In the genomic region with DNA sequence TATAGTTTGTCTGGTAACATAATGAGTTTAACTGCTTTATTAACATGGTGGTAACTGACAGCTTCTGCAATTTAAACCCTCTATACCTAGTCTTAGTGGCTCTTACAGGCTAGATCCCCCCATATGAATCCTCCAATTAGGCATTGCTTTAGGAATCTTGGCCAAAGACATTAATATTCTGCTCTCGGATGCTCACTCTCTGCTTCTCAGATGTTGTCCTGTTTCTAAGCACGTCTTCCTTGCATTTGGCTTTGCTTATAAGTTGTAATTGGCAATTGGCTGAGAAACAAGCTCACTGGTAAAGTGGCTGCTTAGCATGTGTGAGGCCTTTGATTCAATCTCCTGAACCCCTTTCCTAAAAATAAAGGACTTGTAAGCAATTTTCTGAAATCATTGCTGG, we compare ENCODE assay signal across 29 mouse cellular contexts.
DNase-seq lines count a peak whose midpoint lies in the region; ATAC-seq and TF ChIP-seq lines count a peak whose summit lies in the region.
"Had no signal": no experiment of that assay in that cellular context is flagged by ENCODE, and none has a peak within 500 bp of the region (broad histone marks: within the 10 kb centered on the region; RNA-seq: fewer than 3 reads in every experiment).

No protein-coding gene starts in this region.

- no peak overlapping the region for H3K27ac ChIP-seq in forebrain, embryonic 13.5 days
- no peak overlapping the region for H3K27ac ChIP-seq in forebrain, embryonic 11.5 days (ENCODE audit: low read depth, low read length)
- no peak overlapping the region for H3K27ac ChIP-seq in midbrain, postnatal 0 days (ENCODE audit: low read depth, low read length)
- H3K27ac ChIP-seq in midbrain, embryonic 13.5 days: no peak overlapping the region
- H3K27ac ChIP-seq in forebrain, postnatal 0 days (ENCODE audit: low read depth, low read length): no peak overlapping the region
- H3K27ac ChIP-seq: embryonic facial prominence, embryonic 15.5 days; hindbrain, embryonic 13.5 days had no signal

- no peaks in the 10 kb centered on the region for H3K27me3 ChIP-seq in forebrain, embryonic 13.5 days
- no peaks in the 10 kb centered on the region for H3K27me3 ChIP-seq in forebrain, embryonic 11.5 days (ENCODE audit: control insufficient read depth, insufficient read depth, low read length)
- no peaks in the 10 kb centered on the region for H3K27me3 ChIP-seq in midbrain, postnatal 0 days (ENCODE audit: insufficient read depth, low read length)
- H3K27me3 ChIP-seq in midbrain, embryonic 13.5 days: no peaks in the 10 kb centered on the region
- H3K27me3 ChIP-seq in forebrain, postnatal 0 days (ENCODE audit: insufficient read depth, low read length): no peaks in the 10 kb centered on the region
- H3K27me3 ChIP-seq: CH12.LX; embryonic facial prominence, embryonic 15.5 days; hindbrain, embryonic 13.5 days; Patski had no signal

- H3K4me1 ChIP-seq in forebrain, embryonic 13.5 days: no peaks in the 10 kb centered on the region
- no peaks in the 10 kb centered on the region for H3K4me1 ChIP-seq in forebrain, embryonic 11.5 days (replicated peaks; ENCODE audit: control insufficient read depth, insufficient read depth, low read length)
- no peaks in the 10 kb centered on the region for H3K4me1 ChIP-seq in midbrain, postnatal 0 days (ENCODE audit: insufficient read depth, low read length)
- H3K4me1 ChIP-seq in midbrain, embryonic 13.5 days (replicated peaks): no peaks in the 10 kb centered on the region
- no peaks in the 10 kb centered on the region for H3K4me1 ChIP-seq in forebrain, postnatal 0 days (ENCODE audit: insufficient read depth)
- H3K4me1 ChIP-seq: embryonic facial prominence, embryonic 15.5 days; hindbrain, embryonic 13.5 days had no signal

- DNase-seq in forebrain, embryonic 11.5 days (ENCODE audit: low spot score): no peak
- DNase-seq in frontal cortex, postnatal 25 days (ENCODE audit: low spot score in 2 of 2): no peak
- DNase-seq in midbrain, postnatal 0 days (ENCODE audit: low spot score): peak; percentile 31
- peak; percentile 17 for DNase-seq in forebrain, postnatal 0 days
- DNase-seq in gastrocnemius, postnatal 4 days (ENCODE audit: low spot score in 2 of 2): no peak
- DNase-seq: adrenal gland, postnatal 10 days; adrenal gland, postnatal 36 days; B cell, adult 2 months; cerebellum, adult 11-12 months; cerebellum, adult 8-10 months; cerebellum, postnatal 10 days; cerebellum, postnatal 36 days; embryo, embryonic 11 days; gastrocnemius, postnatal 36 days; heart, adult 11 months; kidney, adult 18-20 months; kidney, adult 9 months had no signal

- WGBS in forebrain, embryonic 13.5 days: 65% methylated on average over 2 of the region's 2 CpGs
- WGBS in forebrain, embryonic 11.5 days: 78% methylated on average over 2 of the region's 2 CpGs
- 65% methylated on average over 2 of the region's 2 CpGs for WGBS in midbrain, postnatal 0 days
- 87% methylated on average over 2 of the region's 2 CpGs for WGBS in midbrain, embryonic 13.5 days
- WGBS in forebrain, postnatal 0 days: 31% methylated on average over 2 of the region's 2 CpGs

- no peak overlapping the region for H3K4me2 ChIP-seq in forebrain, embryonic 13.5 days
- no peak overlapping the region for H3K4me2 ChIP-seq in forebrain, embryonic 11.5 days (ENCODE audit: low read depth, low read length, severe bottlenecking)
- no peak overlapping the region for H3K4me2 ChIP-seq in midbrain, postnatal 0 days (ENCODE audit: low read depth, low read length, poor library complexity, severe bottlenecking)
- H3K4me2 ChIP-seq in midbrain, embryonic 13.5 days (replicated peaks): no peak overlapping the region
- no peak overlapping the region for H3K4me2 ChIP-seq in forebrain, postnatal 0 days (ENCODE audit: low read depth)
- H3K4me2 ChIP-seq: embryonic facial prominence, embryonic 15.5 days; heart, embryonic 11.5 days; hindbrain, embryonic 13.5 days had no signal

- no peaks in the 10 kb centered on the region for H3K36me3 ChIP-seq in forebrain, embryonic 13.5 days (ENCODE audit: poor library complexity, severe bottlenecking)
- no peaks in the 10 kb centered on the region for H3K36me3 ChIP-seq in forebrain, embryonic 11.5 days (ENCODE audit: control insufficient read depth, insufficient read depth, low read length)
- no peaks in the 10 kb centered on the region for H3K36me3 ChIP-seq in midbrain, postnatal 0 days (ENCODE audit: insufficient read depth, low read length)
- H3K36me3 ChIP-seq in midbrain, embryonic 13.5 days: no peaks in the 10 kb centered on the region
- H3K36me3 ChIP-seq in forebrain, postnatal 0 days (ENCODE audit: insufficient read depth): no peaks in the 10 kb centered on the region
- H3K36me3 ChIP-seq: embryonic facial prominence, embryonic 15.5 days; G1E; hindbrain, embryonic 13.5 days had no signal

- peak; percentile 62; the same call in 1 of the 2 replicates for ATAC-seq in forebrain, embryonic 13.5 days
- no peak for ATAC-seq in forebrain, embryonic 11.5 days (replicated peaks; ENCODE audit: low FRiP score)
- peak; percentile 31; the same call in 1 of the 2 replicates for ATAC-seq in frontal cortex, adult (ENCODE audit: low TSS enrichment)
- no peak for ATAC-seq in midbrain, postnatal 0 days (ENCODE audit: low FRiP score)
- ATAC-seq in midbrain, embryonic 13.5 days: no peak
- ATAC-seq in forebrain, postnatal 0 days: peak; percentile 47; the same call in 1 of the 2 replicates
- ATAC-seq: hindbrain, embryonic 16.5 days; inflammation-experienced regulatory T-cells, adult 6 months; intestine, embryonic 16.5 days; Patski had no signal

- H3K4me3 ChIP-seq in forebrain, embryonic 13.5 days: no peak overlapping the region
- H3K4me3 ChIP-seq in forebrain, embryonic 11.5 days (ENCODE audit: low read depth, low read length): no peak overlapping the region
- no peak overlapping the region for H3K4me3 ChIP-seq in midbrain, postnatal 0 days (ENCODE audit: low read depth, low read length)
- H3K4me3 ChIP-seq in midbrain, embryonic 13.5 days (replicated peaks): no peak overlapping the region
- no peak overlapping the region for H3K4me3 ChIP-seq in forebrain, postnatal 0 days (ENCODE audit: low read depth, low read length)
- H3K4me3 ChIP-seq: embryonic facial prominence, embryonic 15.5 days; hindbrain, embryonic 13.5 days had no signal

- H3K9ac ChIP-seq in forebrain, embryonic 13.5 days: no peak overlapping the region
- no peak overlapping the region for H3K9ac ChIP-seq in forebrain, embryonic 11.5 days (ENCODE audit: low read length)
- no peak overlapping the region for H3K9ac ChIP-seq in midbrain, postnatal 0 days (replicated peaks; ENCODE audit: low read length, poor library complexity, severe bottlenecking)
- H3K9ac ChIP-seq in midbrain, embryonic 13.5 days (replicated peaks): no peak overlapping the region
- no peak overlapping the region for H3K9ac ChIP-seq in forebrain, postnatal 0 days
- H3K9ac ChIP-seq: embryonic facial prominence, embryonic 15.5 days; hindbrain, embryonic 13.5 days had no signal

- no peak for TF ChIP-seq CTCF in midbrain, postnatal 0 days (IDR thresholded peaks at IDR 0.05)
- TF ChIP-seq CTCF in forebrain, postnatal 0 days (IDR thresholded peaks at IDR 0.05; ENCODE audit: low read depth): no peak

- no peaks in the 10 kb centered on the region for H3K9me3 ChIP-seq in forebrain, embryonic 13.5 days (replicated peaks)
- no peaks in the 10 kb centered on the region for H3K9me3 ChIP-seq in forebrain, embryonic 11.5 days (ENCODE audit: control insufficient read depth, low read length)
- H3K9me3 ChIP-seq in midbrain, postnatal 0 days (ENCODE audit: low read length): no peaks in the 10 kb centered on the region
- no peaks in the 10 kb centered on the region for H3K9me3 ChIP-seq in midbrain, embryonic 13.5 days
- H3K9me3 ChIP-seq in forebrain, postnatal 0 days (ENCODE audit: low read length): no peaks in the 10 kb centered on the region
- H3K9me3 ChIP-seq: embryonic facial prominence, embryonic 15.5 days; G1E; hindbrain, embryonic 13.5 days had no signal

Comparison
In these comparisons a context has a peak if more than half of its experiments do, and no peak if none do; other contexts are left out.
1. ATAC-seq: peak in forebrain, embryonic 13.5 days (single experiment), frontal cortex, adult (single experiment) and forebrain, postnatal 0 days (single experiment); none in forebrain, embryonic 11.5 days (single experiment), midbrain, postnatal 0 days (single experiment) and midbrain, embryonic 13.5 days (single experiment).
2. DNase-seq: peak in midbrain, postnatal 0 days (single experiment) and forebrain, postnatal 0 days (single experiment); none in forebrain, embryonic 11.5 days (single experiment), frontal cortex, postnatal 25 days (0 of 2) and gastrocnemius, postnatal 4 days (0 of 2).